Mouse (Mus musculus) heart, postnatal 0 days (tissue): ENCODE measurements at regions not wholly inside any gene's neighbourhood (a gene's known extent, or its start where the extent isn't known, plus 50 kb on each side); places are given as distances from the start of the nearest gene placed in this dataset.

Experiments
- ATAC-seq: fragments of 200-750 bp; cut with Nextera tagmentation; 2 replicates; pipeline ENCODE4 v1.8.0; 2017; ENCODE audit warnings: low read depth, moderate number of reproducible peaks, moderate library complexity; ENCODE audit not compliant: insufficient read depth
- DNase-seq: peaks from one replicate; pipeline ENCODE4 v3.0.0-alpha.2; 2016; ENCODE audit warnings: low spot score
- H3K27ac ChIP-seq: fragments of 300-500 bp; sonication (generic); 2 replicates; pipeline ENCODE4 v1.5.1; 2014; ENCODE audit warnings: low read depth, mild to moderate bottlenecking
- H3K27me3 ChIP-seq: fragments of 300-500 bp; sonication (generic); 2 replicates; pipeline ENCODE4 v1.6.1; 2014; ENCODE audit warnings: low read length, mixed read lengths; ENCODE audit not compliant: control insufficient read depth, insufficient read depth
- H3K36me3 ChIP-seq: fragments of 300-500 bp; sonication (generic); replicated peaks from 2 replicates; pipeline ENCODE4 v1.6.1; 2014; ENCODE audit warnings: low read length, mixed read lengths; ENCODE audit not compliant: control insufficient read depth, insufficient read depth
- H3K4me1 ChIP-seq: fragments of 300-500 bp; sonication (generic); 2 replicates; pipeline ENCODE4 v1.6.1; 2014; ENCODE audit warnings: antibody characterized with exemption; ENCODE audit not compliant: control insufficient read depth, insufficient read depth
- H3K4me2 ChIP-seq: fragments of 300-500 bp; sonication (generic); 2 replicates; pipeline ENCODE4 v1.6.1; 2014; ENCODE audit warnings: low read depth, mild to moderate bottlenecking, low read length, moderate library complexity
- H3K4me3 ChIP-seq: fragments of 300-500 bp; sonication (generic); 2 replicates; pipeline ENCODE4 v1.5.1; 2014; ENCODE audit warnings: low read depth, low read length
- H3K9ac ChIP-seq: fragments of 300-500 bp; sonication (generic); replicated peaks from 2 replicates; pipeline ENCODE4 v1.6.1; 2014; ENCODE audit warnings: low read depth, low read length, mixed read lengths
- H3K9me3 ChIP-seq: fragments of 300-500 bp; sonication (generic); replicated peaks from 2 replicates; pipeline ENCODE4 v1.6.1; 2016; ENCODE audit warnings: low read length; ENCODE audit not compliant: control insufficient read depth
- CTCF ChIP-seq: IDR thresholded peaks from 2 replicates; pipeline ENCODE4 v1.5.1; 2016; ENCODE audit warnings: antibody characterized with exemption, control low read depth, low read depth
- EP300 ChIP-seq: IDR thresholded peaks from 2 replicates; pipeline ENCODE4 v1.6.1; 2016; ENCODE audit warnings: antibody characterized with exemption, low read depth
- WGBS: fragments of 180-500 bp; shearing (Covaris S2); extraction: QIAGEN DNeasy Blood & Tissue Kit; methylation state at CpG from one replicate; pipeline ENCODE4 v1.1.7; 2014; 5-methylcytosine and 5-hydroxymethylcytosine counted together

- no peak for ATAC-seq
- no peak for DNase-seq
- Histone ChIP-seq H3K36me3 (no peaks in the 10 kb centered on the region), H3K27ac (no peak overlapping the region), H3K9me3 (no peaks in the 10 kb centered on the region), H3K4me2 (no peak overlapping the region), H3K4me3 (no peak overlapping the region), H3K4me1 (0 out of 2 replicates have a peak, but pooled peaks cover 2% of the 10 kb centered on the region), H3K9ac (no peak overlapping the region), H3K27me3 (no peaks in the 10 kb centered on the region)
- TF ChIP-seq CTCF = no peak
- TF ChIP-seq EP300 = no peak
- WGBS = 88% methylated on average over 5 of the region's 5 CpGs
These were observed 1009.7 kb upstream of the Adgrl4 start for GRCm38 (mm10) chr3:150427965-150428364.

DNA sequence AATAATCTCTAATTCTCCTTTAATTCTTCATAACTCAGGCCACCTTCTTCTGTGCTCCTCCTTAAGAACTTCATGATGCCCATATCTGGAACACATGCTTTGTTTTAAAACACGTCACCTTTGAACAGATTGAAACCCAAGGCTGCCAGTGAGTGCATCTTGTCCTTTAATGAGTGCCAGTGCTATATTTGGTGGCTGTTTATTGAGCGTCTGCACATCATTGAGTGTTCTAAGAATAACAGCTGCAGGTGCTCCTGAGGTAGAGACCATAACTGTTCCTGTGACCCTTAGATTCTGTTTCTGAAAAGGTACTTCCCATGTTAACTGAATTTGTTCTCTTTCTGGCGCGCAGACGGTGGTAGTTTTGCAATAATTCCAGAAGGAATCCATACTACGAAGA, 1006.4 kb upstream of the Adgrl4 start:
- ATAC-seq = no peak
- WGBS = 70% methylated on average over 6 of the region's 6 CpGs
- H3K9ac ChIP-seq = no peak overlapping the region
- no peaks in the 10 kb centered on the region for H3K9me3 ChIP-seq
- no peak overlapping the region for H3K4me3 ChIP-seq
- no peak overlapping the region for H3K4me2 ChIP-seq
- H3K4me1 ChIP-seq = 0 out of 2 replicates have a peak, but pooled peaks cover 2% of the 10 kb centered on the region
- H3K36me3 ChIP-seq = no peaks in the 10 kb centered on the region
- no peaks in the 10 kb centered on the region for H3K27me3 ChIP-seq
- H3K27ac ChIP-seq = no peak overlapping the region
- no peak for TF ChIP-seq CTCF
- no peak for TF ChIP-seq EP300
- DNase-seq = no peak

GRCm38 (mm10) chr3:150435199-150435598, 1002.5 kb upstream of the Adgrl4 start:
- DNase-seq (no peak), ATAC-seq (no peak)
- H3K27me3 ChIP-seq = no peaks in the 10 kb centered on the region
- H3K4me2 ChIP-seq = no peak overlapping the region
- no peaks in the 10 kb centered on the region for H3K9me3 ChIP-seq
- peak; percentile 47 for TF ChIP-seq CTCF
- TF ChIP-seq EP300 = no peak
- H3K4me1 ChIP-seq = 0 out of 2 replicates have a peak, but pooled peaks cover 2% of the 10 kb centered on the region
- WGBS = 77% methylated on average over 1 of the region's 1 CpGs
- no peaks in the 10 kb centered on the region for H3K36me3 ChIP-seq
- H3K27ac ChIP-seq = no peak overlapping the region
- no peak overlapping the region for H3K9ac ChIP-seq
- no peak overlapping the region for H3K4me3 ChIP-seq

DNA sequence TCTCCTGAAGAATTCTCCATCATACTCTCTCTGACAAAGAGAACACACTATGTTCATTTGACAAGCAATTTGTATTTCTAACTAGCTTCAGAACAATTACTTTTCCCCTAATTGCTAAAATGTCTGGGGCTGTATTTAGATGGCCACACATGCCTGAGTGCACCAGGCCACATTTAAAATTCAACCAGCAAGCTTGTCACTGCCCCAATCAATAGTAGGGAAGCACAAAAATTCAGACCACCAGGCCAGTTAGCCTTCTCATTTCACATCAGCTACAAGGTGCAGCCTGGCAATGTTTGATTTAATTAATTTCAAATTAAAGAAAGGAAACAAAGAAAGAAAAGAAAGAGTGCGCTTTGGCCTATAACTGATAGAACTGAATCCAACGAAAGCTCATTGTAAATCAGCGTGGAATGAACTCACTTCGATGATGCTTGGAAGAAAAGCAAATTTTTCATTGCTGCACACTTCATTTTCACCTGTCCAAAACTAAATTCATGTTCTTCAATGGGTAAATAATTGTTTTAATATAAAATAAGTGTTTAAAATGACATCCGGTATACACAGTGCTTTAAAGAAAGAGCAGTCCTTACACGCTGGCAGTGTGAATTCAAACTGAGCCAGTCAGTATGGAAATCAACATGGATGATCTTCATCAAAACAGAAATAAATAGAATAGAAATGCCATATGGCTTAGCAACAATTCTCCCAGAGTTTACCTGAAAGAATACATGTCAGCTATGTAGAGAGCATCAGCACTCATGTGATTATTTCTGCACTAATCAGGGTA, 1001.7 kb upstream of the Adgrl4 start:
- no peak overlapping the region for H3K27ac ChIP-seq
- H3K36me3 ChIP-seq = no peaks in the 10 kb centered on the region
- TF ChIP-seq EP300 = no peak
- no peaks in the 10 kb centered on the region for H3K27me3 ChIP-seq
- no peak overlapping the region for H3K4me3 ChIP-seq
- WGBS = 91% methylated on average over 6 of the region's 6 CpGs
- DNase-seq (no peak), ATAC-seq (no peak)
- no peak overlapping the region for H3K9ac ChIP-seq
- no peak overlapping the region for H3K4me2 ChIP-seq
- 0 out of 2 replicates have a peak, but pooled peaks cover 2% of the 10 kb centered on the region for H3K4me1 ChIP-seq
- no peaks in the 10 kb centered on the region for H3K9me3 ChIP-seq
